Mouse (Mus musculus): Measurements from ENCODE around the gene Irf3.
A peak's percentile ranks its signal among the peaks of the same experiment; 100 is the strongest.

Gene Irf3

DNA sequence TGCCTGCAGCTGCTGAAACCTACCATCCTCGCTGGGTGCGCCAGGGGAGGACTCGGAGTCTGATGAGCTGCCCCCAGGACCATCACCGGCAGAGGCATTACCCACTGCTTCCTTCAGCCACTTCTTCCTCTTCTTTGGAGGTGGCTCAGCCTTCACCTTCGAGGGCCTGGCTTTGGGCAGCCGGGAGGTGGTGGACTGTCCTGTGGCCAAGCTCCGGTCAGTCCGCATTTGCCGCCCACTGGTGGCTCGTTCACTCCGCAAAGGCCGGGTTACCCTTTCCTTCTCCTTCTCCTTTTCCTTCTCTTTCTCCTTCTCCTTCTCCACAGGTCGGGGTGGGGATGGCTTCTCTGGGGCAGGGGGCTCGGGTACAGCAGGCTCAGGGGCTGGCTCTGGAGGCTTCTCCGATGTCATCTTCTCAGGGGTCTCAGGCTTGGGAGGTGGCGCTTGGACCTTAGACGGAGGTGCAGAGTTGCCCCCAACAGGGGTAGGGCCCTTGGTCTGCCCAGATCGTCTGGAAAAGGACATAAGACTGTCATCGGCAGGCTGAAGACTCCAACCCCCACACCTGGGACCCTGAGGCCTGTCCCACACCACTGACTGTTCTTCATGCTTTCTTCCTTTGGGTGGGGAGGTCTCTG, 36.4 kb downstream of the Irf3 start:
- DNase-seq (ENCODE audit: low read depth, low spot score): no peak

DNA sequence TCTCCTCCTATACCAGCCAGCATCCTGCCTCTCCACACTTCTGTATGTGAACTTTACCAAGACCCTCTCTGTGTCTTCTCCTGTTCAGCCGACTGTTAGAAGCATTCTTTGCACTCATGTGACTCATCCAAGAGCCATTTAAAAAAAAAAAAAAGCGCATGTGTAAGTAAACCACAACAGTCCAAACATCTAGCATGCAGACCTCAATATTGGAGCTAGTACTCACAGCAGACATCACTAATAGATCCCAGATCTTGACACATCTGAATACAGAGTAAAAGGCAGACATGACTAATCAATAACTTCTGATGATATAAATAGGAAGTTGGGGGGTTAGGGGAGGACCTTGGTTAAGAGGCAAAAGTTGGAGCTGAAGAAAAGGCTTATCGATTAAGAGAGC, 38.2 kb downstream of the Irf3 start:
- no peak for DNase-seq (ENCODE audit: low read depth, low spot score)

DNA sequence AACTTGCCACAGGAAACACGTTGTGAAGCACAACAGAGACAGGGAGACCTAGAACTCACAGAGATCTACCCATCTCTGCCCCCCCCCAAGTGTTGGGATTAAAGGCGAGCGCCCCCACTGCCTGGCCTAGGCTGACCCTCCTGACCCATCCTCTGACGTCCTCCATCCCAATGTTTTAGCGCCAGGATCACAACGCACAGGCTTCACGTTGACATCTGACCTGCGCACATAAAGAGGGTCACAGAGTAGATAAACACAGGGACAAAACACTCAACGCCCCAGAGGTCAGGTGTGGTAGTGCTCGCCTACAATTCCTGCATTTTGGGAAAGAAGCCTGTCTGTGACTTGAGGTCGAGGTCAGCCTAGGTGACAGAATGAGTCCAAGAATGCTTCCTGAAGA, 39.3 kb downstream of the Irf3 start:
- peak; percentile 47 for DNase-seq (ENCODE audit: low read depth, low spot score)

- DNase-seq (ENCODE audit: low read depth, low spot score): peak; percentile 75
Measured at GRCm38 (mm10) chr7:45037720-45038361, 40.4 kb downstream of the Irf3 start.

GRCm38 (mm10) chr7:45038411-45038810, 41.0 kb downstream of the Irf3 start:
- no peak for DNase-seq (ENCODE audit: low read depth, low spot score)

- DNase-seq (ENCODE audit: low read depth, low spot score): no peak
Measured at GRCm38 (mm10) chr7:45040851-45041250, 43.4 kb downstream of the Irf3 start.

DNA sequence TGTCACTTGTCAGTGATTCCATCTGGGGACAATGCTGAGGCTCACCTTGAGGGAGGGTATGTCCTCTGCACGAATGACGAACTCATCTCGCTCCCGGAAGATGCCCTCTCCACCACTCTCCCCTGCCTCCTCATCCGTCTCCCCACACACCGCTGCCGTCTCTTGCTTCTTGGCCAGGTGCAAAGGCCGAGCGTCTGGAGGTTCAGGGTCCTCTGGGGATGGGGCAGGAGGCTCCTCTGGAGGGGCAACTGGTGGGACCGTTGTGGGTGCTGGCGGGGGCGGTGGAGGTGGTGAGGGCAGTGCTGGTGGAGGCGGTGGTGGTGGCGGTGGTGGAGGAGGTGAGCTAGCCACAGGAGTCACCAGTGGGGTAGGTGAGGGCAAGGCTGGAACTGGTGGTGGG, 45.9 kb downstream of the Irf3 start:
- DNase-seq (ENCODE audit: low read depth, low spot score): no peak

GRCm38 (mm10) chr7:45045741-45046140, 48.3 kb downstream of the Irf3 start:
- no peak for DNase-seq (ENCODE audit: low read depth, low spot score)

DNA sequence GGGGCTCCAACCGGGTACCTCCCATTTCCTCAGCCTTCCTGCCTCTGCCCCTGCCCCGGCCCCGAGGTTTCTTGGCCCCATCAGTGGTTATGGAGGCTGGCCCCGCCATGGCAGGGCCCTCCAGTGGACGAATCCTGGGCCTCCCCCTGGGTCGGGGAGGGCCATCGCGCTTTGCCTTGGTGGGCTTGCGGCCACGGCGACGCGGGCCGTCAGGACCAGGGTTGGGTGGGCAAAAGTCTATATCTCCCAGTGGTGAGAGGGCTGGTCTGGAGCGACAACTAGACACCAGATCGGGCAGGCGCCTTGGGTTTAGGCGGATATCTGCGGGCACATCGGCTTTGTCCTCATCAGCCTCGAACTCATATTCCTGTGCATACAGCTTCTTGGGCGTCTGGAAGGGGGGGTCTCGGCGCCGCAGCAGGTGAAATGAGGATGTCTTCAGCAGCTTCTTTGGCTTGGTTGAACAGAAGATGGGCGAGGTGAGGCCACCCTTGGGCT, 49.5 kb downstream of the Irf3 start:
- DNase-seq (ENCODE audit: low read depth, low spot score): no peak

- DNase-seq (ENCODE audit: low read depth, low spot score): no peak
Measured at GRCm38 (mm10) chr7:45047491-45047890, 50.0 kb downstream of the Irf3 start.

GRCm38 (mm10) chr7:45048001-45048890, 50.8 kb downstream of the Irf3 start:
- peak; percentile 66 for DNase-seq (ENCODE audit: low read depth, low spot score)

DNA sequence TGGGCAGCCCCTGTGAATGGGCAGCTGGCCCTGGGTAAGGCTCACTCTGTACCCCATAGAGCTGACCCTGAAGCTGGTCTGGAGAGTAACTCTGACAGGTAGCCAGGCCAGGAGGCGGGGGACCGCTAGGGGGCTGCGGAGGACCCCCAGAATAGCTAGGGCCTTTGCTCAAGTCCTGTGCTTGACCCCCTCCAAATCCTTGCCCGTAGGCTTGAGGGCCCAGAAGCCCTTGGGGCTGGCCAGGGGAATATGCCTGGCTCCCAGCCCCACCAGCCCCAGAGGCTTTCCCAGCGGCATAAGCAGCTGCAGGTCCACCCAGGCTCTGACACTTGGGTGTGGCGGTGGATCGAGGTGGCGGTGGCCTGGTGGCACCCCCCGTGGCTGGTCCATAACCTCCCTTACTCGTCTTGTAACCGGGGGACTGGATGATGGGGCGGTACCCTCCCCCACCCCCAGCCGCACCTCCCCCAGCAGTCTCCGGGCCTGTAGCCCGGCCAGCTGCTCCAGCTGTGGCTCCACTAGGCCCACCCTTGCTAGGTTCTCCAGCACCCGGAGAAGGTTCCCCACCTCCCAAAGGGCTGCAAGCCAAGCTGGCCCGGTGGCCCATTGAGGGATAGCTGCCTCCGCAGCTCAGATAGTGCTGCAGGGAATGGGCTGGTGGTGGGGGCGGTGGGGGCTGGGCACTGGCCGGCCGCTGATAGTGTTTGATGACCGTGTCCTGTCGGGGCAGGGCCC, 51.6 kb downstream of the Irf3 start:
- DNase-seq (ENCODE audit: low read depth, low spot score): no peak

DNA sequence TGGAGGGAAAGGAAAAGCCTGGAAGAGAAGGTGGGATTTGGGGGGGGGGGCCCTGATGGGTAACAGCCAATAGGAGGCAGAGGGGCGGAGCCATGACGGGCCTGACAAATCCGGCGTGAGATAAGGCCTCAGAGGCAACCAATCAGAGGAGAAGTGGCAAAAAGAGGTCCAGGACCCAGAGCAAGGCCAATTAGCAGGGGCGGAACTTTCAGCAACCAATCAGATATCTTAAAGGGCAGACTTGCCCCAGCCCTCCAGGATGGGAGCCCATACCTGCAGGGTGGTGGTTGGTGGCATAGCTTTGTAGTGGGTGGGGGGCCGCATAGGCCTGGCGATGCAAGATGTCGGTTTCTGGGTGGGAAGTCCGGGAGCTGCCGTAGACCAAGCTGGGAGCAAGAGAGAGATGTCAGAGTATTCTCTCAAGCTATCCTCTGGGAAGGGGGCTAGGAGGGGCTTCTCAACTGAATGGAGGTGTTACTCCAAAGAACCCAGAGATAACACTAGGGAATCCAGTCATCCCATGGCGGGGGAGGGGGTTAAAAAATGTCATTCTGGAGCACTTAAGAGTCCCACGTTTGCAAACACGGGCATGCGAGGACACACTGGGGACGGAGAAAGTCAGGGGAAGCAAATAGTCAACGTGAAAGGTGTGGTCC, 53.6 kb downstream of the Irf3 start:
- peak; percentile 97 for DNase-seq (ENCODE audit: low read depth, low spot score)

- no peak for DNase-seq (ENCODE audit: low read depth, low spot score)
Measured at GRCm38 (mm10) chr7:45051601-45051974, 54.1 kb downstream of the Irf3 start.

Measured in ES-CJ7 (cell line).